Mouse (Mus musculus) ES-E14 (cell line): ENCODE measurements around the gene Hrc. TPM values are rescaled to one million over a fixed set of nuclear protein-coding genes. Genes with fewer than 3 reads are reported as not detected.
A peak's percentile ranks its signal among the peaks of the same experiment; 100 is the strongest.

Experiments
- DNase-seq: peaks from one replicate; pipeline ENCODE4 v3.0.0-alpha.2; 2013; ENCODE audit warnings: low read depth, low spot score
- H3K27ac ChIP-seq: 2 replicates; pipeline ENCODE4 v1.5.1; 2012; ENCODE audit warnings: low read depth, mild to moderate bottlenecking, low read length, moderate library complexity, mixed read lengths; ENCODE audit not compliant: poor library complexity, insufficient read depth, severe bottlenecking
- H3K36me3 ChIP-seq: 2 replicates; pipeline ENCODE4 v1.6.1; 2012; ENCODE audit warnings: mild to moderate bottlenecking, low read length, moderate library complexity, mixed read lengths; ENCODE audit not compliant: control insufficient read depth, poor library complexity, insufficient read depth, severe bottlenecking
- H3K4me1 ChIP-seq, 2 experiments: fragments of 150-350 bp in 1 of 2; sonication (generic) in 1 of 2; 2 replicates each; pipeline ENCODE4 v1.6.1; 2012; ENCODE audit warnings: low read length in 2 of 2, mild to moderate bottlenecking in 1 of 2, mixed read lengths in 1 of 2; ENCODE audit not compliant: control insufficient read depth in 2 of 2, insufficient read depth in 2 of 2, poor library complexity in 1 of 2
- H3K4me3 ChIP-seq, 2 experiments: fragments of 150-350 bp in 1 of 2; sonication (generic) in 1 of 2; 2 replicates each; pipeline ENCODE4 v1.5.1; 2012; ENCODE audit warnings: low read length in 2 of 2, low read depth in 1 of 2, mild to moderate bottlenecking in 1 of 2, mixed read lengths in 1 of 2; ENCODE audit not compliant: insufficient read depth in 1 of 2, poor library complexity in 1 of 2, severe bottlenecking in 1 of 2
- H3K9ac ChIP-seq: 2 replicates; pipeline ENCODE4 v1.6.1; 2012; ENCODE audit warnings: low read depth, mild to moderate bottlenecking, low read length, mixed read lengths; ENCODE audit not compliant: poor library complexity, insufficient read depth, severe bottlenecking
- H3K9me3 ChIP-seq: fragments of 150-350 bp; sonication (generic); 2 replicates; pipeline ENCODE4 v1.6.1; 2012; ENCODE audit warnings: low read depth, mild to moderate bottlenecking, low read length; ENCODE audit not compliant: control insufficient read depth, insufficient read depth
- CHD2 ChIP-seq: IDR thresholded peaks from 2 replicates; pipeline ENCODE4 v1.6.1; 2014; ENCODE audit warnings: mild to moderate bottlenecking, low read depth, low read length, inconsistent platforms
- HCFC1 ChIP-seq: IDR thresholded peaks from 2 replicates; pipeline ENCODE4 v1.6.1; 2012; ENCODE audit warnings: low read length, inconsistent platforms, borderline replicate concordance; ENCODE audit not compliant: insufficient read depth
- MAFK ChIP-seq: IDR thresholded peaks from 2 replicates; pipeline ENCODE4 v1.6.1; 2014; ENCODE audit warnings: mild to moderate bottlenecking, low read depth, low read length, inconsistent platforms; ENCODE audit not compliant: insufficient read depth
- ZC3H11A ChIP-seq: IDR thresholded peaks from 2 replicates; pipeline ENCODE4 v1.6.1; 2012; ENCODE audit warnings: low read depth, mild to moderate bottlenecking, inconsistent platforms, low read length, borderline replicate concordance
- ZNF384 ChIP-seq: IDR thresholded peaks from 2 replicates; pipeline ENCODE4 v1.6.1; 2012; ENCODE audit warnings: low read depth, low read length, inconsistent platforms
- in situ Hi-C, 2 experiments: fragments of 600-800 bp; cut with MboI; formaldehyde crosslinking; loops; one replicate each; pipeline ENCODE4 v1.15.1; 2025; ENCODE audit warnings: low sequenced_read_pairs in 2 of 2, inconsistent platforms in 1 of 2; ENCODE audit not compliant: unreplicated experiment in 2 of 2
- total RNA-seq: library from RNA; depleted of rRNA; stranded (reverse); fragments of 300-350 nt; gene quantifications from 2 replicates; pipeline ENCODE4 v1.2.3, GENCODE M21; 2012

Gene Hrc
- total RNA-seq, 1 experiment = 0.71 TPM

- Histone ChIP-seq H3K27ac (no peak overlapping the region), H3K4me3 (peak overlapping the region; percentile 76 to 87), H3K36me3 (no peaks in the 10 kb centered on the region; the same call in 1 of the 2 replicates), H3K4me1 (peaks cover 3 to 10% of the 10 kb centered on the region in 2 experiments; a peak in 3 of 4 replicates), H3K9ac (peak overlapping the region; percentile 76), H3K9me3 (no peaks in the 10 kb centered on the region)
- in situ Hi-C loops = no loop called here
- DNase-seq = peak; percentile 100
- TF ChIP-seq CHD2 (no peak), HCFC1 (no peak), MAFK (no peak), ZNF384 (no peak), ZC3H11A (no peak)
Measured at GRCm38 (mm10) chr7:45361243-45361804, 26.2 kb downstream of the Hrc start.

GRCm38 (mm10) chr7:45362801-45363200 lies 27.7 kb downstream of the Hrc start:
- Histone ChIP-seq H3K27ac (no peak overlapping the region), H3K4me3 (peak overlapping the region in 1 of 2 experiments; percentile 87; a peak in 1 of 4 replicates), H3K9ac (no peak overlapping the region), H3K9me3 (no peaks in the 10 kb centered on the region), H3K36me3 (no peaks in the 10 kb centered on the region), H3K4me1 (peaks cover 3 to 10% of the 10 kb centered on the region in 2 experiments; a peak in 3 of 4 replicates)
- no peak for TF ChIP-seq MAFK
- TF ChIP-seq CHD2 = no peak
- no peak for TF ChIP-seq HCFC1
- no peak for TF ChIP-seq ZNF384
- TF ChIP-seq ZC3H11A = no peak
- DNase-seq = peak; percentile 95
- in situ Hi-C loops = no loop called here

GRCm38 (mm10) chr7:45363983-45364382 lies 28.9 kb downstream of the Hrc start:
- H3K4me1 ChIP-seq = peaks cover 3 to 13% of the 10 kb centered on the region in 2 experiments; a peak in 3 of 4 replicates
- in situ Hi-C loops = no loop called here
- H3K36me3 ChIP-seq = no peaks in the 10 kb centered on the region; the same call in 1 of the 2 replicates
- no peaks in the 10 kb centered on the region for H3K9me3 ChIP-seq
- no peak for DNase-seq
- no peak overlapping the region for H3K4me3 ChIP-seq
- no peak overlapping the region for H3K9ac ChIP-seq
- H3K27ac ChIP-seq = no peak overlapping the region
- TF ChIP-seq CHD2 (no peak), ZC3H11A (no peak), MAFK (no peak), ZNF384 (no peak), HCFC1 (no peak)

GRCm38 (mm10) chr7:45365742-45366651 lies 30.9 kb downstream of the Hrc start:
- in situ Hi-C loops = no loop called here
- H3K36me3 ChIP-seq = no peaks in the 10 kb centered on the region; the same call in 1 of the 2 replicates
- no peak for DNase-seq
- no peaks in the 10 kb centered on the region for H3K9me3 ChIP-seq
- peak overlapping the region; percentile 51; the same call in 1 of the 2 replicates for H3K9ac ChIP-seq
- no peak for TF ChIP-seq ZNF384
- no peak; the same call in 1 of the 2 replicates for TF ChIP-seq HCFC1
- TF ChIP-seq CHD2 = no peak
- TF ChIP-seq MAFK = no peak
- no peak for TF ChIP-seq ZC3H11A
- no peak overlapping the region for H3K27ac ChIP-seq
- H3K4me3 ChIP-seq = peak overlapping the region; percentile 73 to 81
- H3K4me1 ChIP-seq = peaks cover 2 to 15% of the 10 kb centered on the region in 2 experiments; a peak in 3 of 4 replicates
